In the genomic region with DNA sequence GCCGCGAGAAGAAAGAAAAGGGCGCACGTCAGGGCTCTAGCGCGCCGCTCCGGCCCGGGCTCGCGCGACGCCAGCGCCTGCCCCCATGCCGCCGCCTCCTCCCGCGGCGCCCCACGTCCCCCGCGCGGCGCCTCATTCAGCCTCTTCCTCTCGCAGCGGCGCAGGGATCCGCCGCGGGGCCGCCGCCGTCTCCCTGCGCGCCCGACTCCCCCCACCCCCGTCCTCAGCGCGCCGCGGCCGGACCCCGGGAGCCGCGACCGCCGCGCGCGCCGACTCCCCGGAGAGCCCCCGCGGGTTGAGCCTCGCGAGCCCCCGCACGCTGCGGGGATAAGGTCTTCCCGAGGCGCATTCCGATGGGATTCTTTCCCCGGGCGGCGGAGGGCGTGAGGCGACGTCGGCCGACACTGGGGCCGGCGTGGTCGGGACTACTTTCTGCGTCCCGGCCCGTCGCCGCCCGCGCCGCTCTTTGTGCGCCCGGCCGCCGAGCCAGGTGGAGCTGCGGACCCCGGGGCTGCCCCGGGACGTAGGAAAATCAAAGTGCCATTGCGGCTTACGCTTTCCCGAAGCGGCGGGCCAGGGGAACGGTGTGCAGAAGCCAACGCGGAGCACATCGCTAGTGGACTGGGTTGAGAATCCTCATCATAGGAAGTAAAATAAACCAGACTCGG, we compare ENCODE assay signal across 8 mouse cellular contexts. TPM values are rescaled to one million over a fixed set of nuclear protein-coding genes. Genes with fewer than 3 reads are reported as not detected.
A peak's percentile ranks its signal among the peaks of the same experiment; 100 is the strongest.
DNase-seq lines count a peak whose midpoint lies in the region; ATAC-seq and TF ChIP-seq lines count a peak whose summit lies in the region.

A gene (minus strand): TSS at position 148 of the 668 bp plus-strand sequence.

- no peak for TF ChIP-seq CTCF in kidney, adult 2 months (conservative IDR thresholded peaks at IDR 0.05; ENCODE audit: insufficient read depth, insufficient read length, low read depth, low read length)
- TF ChIP-seq CTCF in small intestine, adult 2 months (IDR thresholded peaks at IDR 0.05; ENCODE audit: extremely low read depth, insufficient read length, insufficient replicate concordance, low read depth, low read length) = no peak

- peak; percentile 42 for TF ChIP-seq POLR2A in kidney, adult 2 months (IDR thresholded peaks at IDR 0.05; ENCODE audit: low read depth, low read length)
- peak; percentile 75 for TF ChIP-seq POLR2A in small intestine, adult 2 months (IDR thresholded peaks at IDR 0.05; ENCODE audit: low read depth, low read length)

- H3K27me3 ChIP-seq in erythroblast, embryonic 14.5 days (ENCODE audit: control insufficient read depth) = no peaks in the 10 kb centered on the region
- no peaks in the 10 kb centered on the region for H3K27me3 ChIP-seq in embryonic facial prominence, embryonic 10.5 days (replicated peaks; ENCODE audit: low read depth, poor library complexity, severe bottlenecking)
- no peaks in the 10 kb centered on the region for H3K27me3 ChIP-seq in kidney, adult 2 months (replicated peaks; ENCODE audit: control insufficient read depth, insufficient read depth, low read length)
- H3K27me3 ChIP-seq in limb, embryonic 11.5 days (ENCODE audit: control insufficient read depth, insufficient read depth, low read length) = no peaks in the 10 kb centered on the region
- H3K27me3 ChIP-seq in midbrain, embryonic 13.5 days = no peaks in the 10 kb centered on the region
- no peaks in the 10 kb centered on the region for H3K27me3 ChIP-seq in small intestine, adult 2 months (ENCODE audit: control insufficient read depth, insufficient read depth, low read length)

- peak within 1 kb of the TSS; percentile 100 for H3K9ac ChIP-seq in limb, embryonic 11.5 days (ENCODE audit: low read length)
- peak within 1 kb of the TSS; percentile 98 for H3K9ac ChIP-seq in midbrain, embryonic 13.5 days (replicated peaks)

- H3K4me3 ChIP-seq in erythroblast, embryonic 14.5 days (replicated peaks) = peak within 1 kb of the TSS; percentile 81
- H3K4me3 ChIP-seq in embryonic facial prominence, embryonic 10.5 days = peak within 1 kb of the TSS; percentile 95
- H3K4me3 ChIP-seq in kidney, adult 2 months (ENCODE audit: insufficient read depth, low read depth, low read length) = peak within 1 kb of the TSS; percentile 84
- peak within 1 kb of the TSS; percentile 83 for H3K4me3 ChIP-seq in limb, embryonic 11.5 days (ENCODE audit: low read depth, low read length)
- peak within 1 kb of the TSS; percentile 97 for H3K4me3 ChIP-seq in midbrain, embryonic 13.5 days (replicated peaks)
- peak within 1 kb of the TSS; percentile 78 for H3K4me3 ChIP-seq in small intestine, adult 2 months (ENCODE audit: low read depth, low read length)

- under 1% methylated on average over 94 of the region's 99 CpGs for WGBS in embryonic facial prominence, embryonic 10.5 days
- under 1% methylated on average over 99 of the region's 99 CpGs for WGBS in kidney, adult 2 months
- WGBS in limb, embryonic 11.5 days = under 1% methylated on average over 78 of the region's 99 CpGs
- WGBS in midbrain, embryonic 13.5 days = under 1% methylated on average over 79 of the region's 99 CpGs
- under 1% methylated on average over 94 of the region's 99 CpGs for WGBS in small intestine, adult 2 months

- peak within 1 kb of the TSS; percentile 100 for H3K27ac ChIP-seq in embryonic facial prominence, embryonic 10.5 days (replicated peaks)
- H3K27ac ChIP-seq in kidney, adult 2 months (ENCODE audit: insufficient read depth, low read depth, low read length) = peak within 1 kb of the TSS; percentile 98
- peak within 1 kb of the TSS; percentile 98 for H3K27ac ChIP-seq in limb, embryonic 11.5 days (replicated peaks; ENCODE audit: low read depth, low read length)
- peak within 1 kb of the TSS; percentile 100 for H3K27ac ChIP-seq in midbrain, embryonic 13.5 days
- H3K27ac ChIP-seq in small intestine, adult 2 months (ENCODE audit: insufficient read depth, low read depth, low read length) = peak within 1 kb of the TSS; percentile 61

- peaks cover 24% of the 10 kb centered on the region for H3K4me1 ChIP-seq in erythroblast, embryonic 14.5 days (ENCODE audit: control insufficient read depth)
- H3K4me1 ChIP-seq in embryonic facial prominence, embryonic 10.5 days = peaks cover 27% of the 10 kb centered on the region
- H3K4me1 ChIP-seq in kidney, adult 2 months (ENCODE audit: control insufficient read depth, insufficient read depth, low read length) = peaks cover 10% of the 10 kb centered on the region
- H3K4me1 ChIP-seq in limb, embryonic 11.5 days (ENCODE audit: control insufficient read depth, insufficient read depth, low read length) = peaks cover 9% of the 10 kb centered on the region; the same call in 1 of the 2 replicates
- peaks cover 32% of the 10 kb centered on the region for H3K4me1 ChIP-seq in midbrain, embryonic 13.5 days (replicated peaks)
- peaks cover 4% of the 10 kb centered on the region; the same call in 1 of the 2 replicates for H3K4me1 ChIP-seq in small intestine, adult 2 months (ENCODE audit: control insufficient read depth, insufficient read depth, insufficient read length, low read length)

- no peak; the same call in 1 of the 2 replicates for ATAC-seq in erythroblast, adult 5-6 weeks (replicated peaks; ENCODE audit: low FRiP score, poor library complexity, severe bottlenecking)
- ATAC-seq in limb, embryonic 11.5 days (ENCODE audit: insufficient number of reproducible peaks, low FRiP score, low TSS enrichment, low read depth) = peak; percentile 93
- peak; percentile 95 for ATAC-seq in midbrain, embryonic 13.5 days

- peak; percentile 92 for DNase-seq in embryonic facial prominence, embryonic 10.5 days (ENCODE audit: low spot score)
- DNase-seq in heart, adult 18-20 months = peak; percentile 88
- DNase-seq in kidney, adult 2 months = peak; percentile 90
- peak; percentile 91 for DNase-seq in limb, embryonic 11.5 days (ENCODE audit: low spot score)

- H3K4me2 ChIP-seq in limb, embryonic 11.5 days (ENCODE audit: low read depth, severe bottlenecking) = peak within 1 kb of the TSS; percentile 81
- H3K4me2 ChIP-seq in midbrain, embryonic 13.5 days (replicated peaks) = peak within 1 kb of the TSS; percentile 71

- H3K9me3 ChIP-seq in erythroblast, embryonic 14.5 days (ENCODE audit: control insufficient read depth, low read length) = no peaks in the 10 kb centered on the region
- no peaks in the 10 kb centered on the region for H3K9me3 ChIP-seq in embryonic facial prominence, embryonic 10.5 days
- H3K9me3 ChIP-seq in limb, embryonic 11.5 days (ENCODE audit: control insufficient read depth, low read length) = no peaks in the 10 kb centered on the region
- H3K9me3 ChIP-seq in midbrain, embryonic 13.5 days = 0 out of 2 replicates have a peak, but pooled peaks cover 5% of the 10 kb centered on the region

- no peaks in the 10 kb centered on the region for H3K36me3 ChIP-seq in erythroblast, embryonic 14.5 days (ENCODE audit: control insufficient read depth)
- peaks cover 3% of the 10 kb centered on the region; the same call in 1 of the 2 replicates for H3K36me3 ChIP-seq in embryonic facial prominence, embryonic 10.5 days (replicated peaks)
- H3K36me3 ChIP-seq in kidney, adult 2 months (ENCODE audit: control insufficient read depth, insufficient read depth, low read length) = no peaks in the 10 kb centered on the region
- no peaks in the 10 kb centered on the region for H3K36me3 ChIP-seq in limb, embryonic 11.5 days (ENCODE audit: control insufficient read depth, insufficient read depth, low read length)
- H3K36me3 ChIP-seq in midbrain, embryonic 13.5 days = no peaks in the 10 kb centered on the region
- H3K36me3 ChIP-seq in small intestine, adult 2 months (ENCODE audit: control insufficient read depth, insufficient read depth, low read length) = no peaks in the 10 kb centered on the region

RNA-seq across cellular contexts. Expression of the gene that starts here (rescaled TPM):
- 0.08 and 0.21 TPM in 2 replicates for polyA plus RNA-seq in erythroblast, embryonic 14.5 days (2012)
- 2.3 and 6.0 TPM in 2 replicates for total RNA-seq in erythroblast, adult 5-6 weeks (2015; ENCODE audit: low replicate concordance)
- 5.2 and 7.9 TPM in 2 replicates for total RNA-seq in erythroblast, adult 5-6 weeks (2017; ENCODE audit: low replicate concordance)
- 27.1 and 27.8 TPM in 2 replicates for polyA plus RNA-seq in embryonic facial prominence, embryonic 10.5 days (2016; fragmentation: Nextera tagmentation; extraction: Ambion mirVana)
- total RNA-seq in heart, adult 18-20 months (2021) = 10 to 100 TPM; 46.0 to 47.9 TPM
- polyA plus RNA-seq in kidney, adult 2 months (2012; rRNA removed) = 39.6 and 46.0 TPM in 2 replicates
- polyA plus RNA-seq in limb, embryonic 11.5 days (2014; fragmentation: Nextera tagmentation; extraction: Ambion mirVana) = 32.8 and 38.4 TPM in 2 replicates
- polyA plus RNA-seq in midbrain, embryonic 13.5 days (2015; fragmentation: Nextera tagmentation; extraction: Ambion mirVana) = 23.6 and 24.3 TPM in 2 replicates
- 8.5 and 22.9 TPM in 2 replicates for polyA plus RNA-seq in small intestine, adult 2 months (2012; rRNA removed)

Comparison
In these comparisons a context has a peak if more than half of its experiments do, and no peak if none do; other contexts are left out.
1. RNA of the gene that starts here (total RNA-seq): 46.0 to 47.9 TPM in heart, adult 18-20 months; 2.3 to 7.9 TPM in erythroblast, adult 5-6 weeks; every median in the first group is over 4 times any median in the second.
2. Peak in every context shown above with its lines, with median percentiles within 50 percentile points of each other: H3K4me3 ChIP-seq, DNase-seq and H3K27ac ChIP-seq.